Mouse (Mus musculus): ENCODE data around the gene Car14.

The Car14 gene

DNA sequence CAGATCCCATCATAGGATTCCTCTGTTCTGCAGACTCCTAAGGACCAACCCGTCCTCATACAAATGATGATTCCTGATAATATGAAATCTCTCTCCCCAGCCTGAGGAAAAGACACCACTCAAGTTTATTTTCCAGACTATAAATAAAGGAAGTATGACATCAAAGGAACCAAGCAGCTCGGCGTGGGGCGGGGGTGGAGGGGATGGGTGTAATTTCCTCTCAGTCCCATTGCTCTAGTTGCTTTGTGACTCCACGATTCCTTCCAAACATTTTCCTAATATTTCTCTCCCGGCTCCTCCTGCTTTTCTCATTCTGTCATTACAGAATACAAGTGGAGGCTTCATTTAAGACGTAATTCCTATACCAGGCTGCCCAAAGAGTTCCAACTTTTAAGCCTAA is 11.4 kb downstream of the Car14 start:
- in situ Hi-C loops (cut with MboI, MseI) = loop anchor here in 1 of 2 experiments (5.0 kb wide), 1 partner anchor 294 kb away; no protein-coding TSS in a partner anchor

DNA sequence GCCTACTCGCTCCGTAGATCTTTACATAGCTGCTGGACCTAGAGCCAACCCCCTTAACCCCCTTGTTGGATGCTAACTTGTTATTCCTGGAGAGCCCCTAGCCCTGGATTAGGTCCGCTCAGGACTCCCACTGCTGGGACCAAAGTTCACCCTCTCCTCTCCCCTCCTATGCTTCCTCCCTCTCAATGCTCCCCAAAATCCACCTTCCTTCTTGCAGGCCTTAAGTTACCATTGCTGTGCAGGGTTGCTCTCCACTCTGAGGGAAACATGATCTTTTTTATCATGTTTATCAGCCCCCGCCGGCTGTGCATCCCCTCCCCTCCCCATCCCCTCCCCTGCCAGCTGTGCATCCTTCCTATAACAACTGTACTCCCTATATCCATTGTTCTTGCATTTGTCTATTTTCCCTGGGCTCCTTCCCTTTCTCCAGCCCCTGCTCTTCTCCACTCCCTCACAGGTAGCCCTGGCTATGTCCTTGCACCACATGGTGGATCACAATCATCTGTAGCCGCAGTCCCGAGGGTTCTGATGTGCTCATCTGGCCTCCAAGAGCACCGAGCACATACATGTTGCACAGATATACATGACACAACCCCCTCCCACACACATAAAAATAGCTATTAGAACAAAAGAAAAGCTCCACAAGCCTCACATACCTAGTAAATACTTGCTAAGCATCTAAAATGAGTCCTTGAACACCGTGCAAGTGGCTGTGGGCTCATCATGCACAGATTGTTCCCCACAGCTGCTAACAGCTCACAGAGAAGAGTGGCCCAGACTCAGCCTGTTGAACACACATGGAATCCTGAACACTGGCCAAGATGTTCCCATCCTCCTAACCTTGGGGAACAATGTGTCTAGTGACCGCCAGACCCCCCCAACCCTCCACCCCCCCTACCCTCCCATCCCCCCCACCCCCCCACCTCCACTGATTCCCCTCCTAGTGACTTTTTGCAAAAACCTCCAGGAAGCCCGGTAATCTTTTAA is 12.1 kb downstream of the Car14 start:
- in situ Hi-C loops (cut with MboI, MseI) = loop anchor here in 1 of 2 experiments (5.0 kb wide), 1 partner anchor 295 kb away; no protein-coding TSS in a partner anchor

DNA sequence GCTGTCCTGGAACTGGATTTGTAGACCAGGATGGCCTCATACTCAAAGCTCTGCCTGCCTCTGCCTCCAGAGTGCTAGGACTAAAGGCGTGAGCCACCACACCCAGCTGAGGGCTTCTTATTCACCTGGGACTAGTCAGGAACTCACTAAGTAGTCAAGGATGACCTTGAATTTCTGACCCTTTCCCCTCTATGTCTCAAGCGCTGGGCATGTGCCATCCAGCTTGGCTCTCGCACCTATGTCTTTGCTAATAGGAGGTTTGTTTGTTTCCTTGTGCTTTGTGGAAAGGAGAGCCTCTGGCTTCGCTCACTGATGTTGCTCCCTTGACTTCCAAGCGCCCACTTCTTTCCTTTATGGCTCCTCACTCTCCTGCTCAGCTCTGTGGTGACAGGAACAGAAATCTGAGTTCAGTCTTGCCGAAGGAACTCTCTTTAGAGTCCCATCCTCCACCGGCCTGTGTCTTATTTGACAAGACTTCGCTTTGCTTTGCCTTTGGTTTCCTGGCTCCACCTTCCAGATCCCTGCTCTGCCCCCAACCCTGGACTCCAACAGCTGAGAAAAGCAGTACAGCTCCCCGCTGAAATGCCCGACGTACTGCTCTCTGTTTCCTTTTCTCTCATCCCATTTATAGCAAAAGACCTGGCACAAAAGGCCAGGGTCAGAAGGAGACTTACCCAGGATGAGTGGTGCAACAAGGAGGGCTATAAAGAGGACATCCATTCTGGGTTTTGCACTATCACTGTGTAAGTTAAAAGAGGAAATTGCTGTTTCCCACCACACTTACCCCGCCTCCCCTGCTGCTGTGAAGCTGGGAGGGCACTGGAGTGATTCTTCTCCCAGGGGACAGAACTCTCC is 13.1 kb downstream of the Car14 start, which contains the start of gene BC028528:
Gene BC028528, minus strand, starts transcription at position 795 of the 855 bp plus-strand sequence.
- in situ Hi-C loops (cut with MboI, MseI) = loop anchor here in 1 of 2 experiments (5.0 kb wide), 1 partner anchor 296 kb away; no protein-coding TSS in a partner anchor

DNA sequence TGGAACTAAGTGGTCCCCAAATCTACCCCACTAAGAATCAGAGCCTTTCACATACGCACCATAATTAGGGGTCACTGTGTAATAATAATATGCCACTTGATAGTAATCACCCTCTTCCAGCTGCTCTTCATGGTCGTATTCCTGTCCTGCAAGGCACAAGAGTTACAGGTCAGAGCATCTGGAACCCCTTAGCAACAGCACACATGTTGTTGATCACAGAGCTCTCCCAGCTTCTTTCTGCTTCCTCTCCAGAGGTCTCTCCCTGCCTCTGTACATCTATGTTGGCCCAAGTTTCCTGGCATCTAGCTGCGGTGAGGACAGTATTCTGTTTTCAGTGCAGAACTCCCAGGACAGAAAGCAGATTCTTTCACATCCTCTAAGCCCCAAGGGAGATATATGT is 14.8 kb downstream of the Car14 start:
- in situ Hi-C loops (cut with MboI, MseI) = loop anchor here in 1 of 2 experiments (5.0 to 10.0 kb wide), 2 partner anchors 298 to 715 kb away; partner anchors contain the start of gene Lix1l

DNA sequence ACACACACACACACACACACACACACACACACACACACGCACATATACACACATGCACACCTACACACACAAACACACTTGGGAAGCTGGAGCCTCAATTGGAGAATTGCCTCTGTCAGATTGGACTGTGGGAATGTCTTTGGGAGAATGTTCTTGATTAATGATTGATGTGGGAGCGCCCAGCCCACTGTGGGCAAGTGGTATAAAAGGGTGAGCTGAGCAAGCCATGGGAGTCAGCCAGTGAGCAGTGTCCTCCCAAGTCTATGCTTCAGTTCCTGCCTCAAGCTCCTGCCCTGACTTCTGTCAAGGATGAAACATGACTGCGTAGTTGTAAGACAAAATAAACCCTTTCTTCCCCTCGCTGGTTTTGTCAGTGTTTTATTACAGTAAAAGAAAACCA is 16.9 kb downstream of the Car14 start:
- in situ Hi-C loops (cut with MboI, MseI) = loop anchor here in 1 of 2 experiments (10.0 kb wide), 1 partner anchor 717 kb away; the partner anchor contains the start of gene Lix1l

DNA sequence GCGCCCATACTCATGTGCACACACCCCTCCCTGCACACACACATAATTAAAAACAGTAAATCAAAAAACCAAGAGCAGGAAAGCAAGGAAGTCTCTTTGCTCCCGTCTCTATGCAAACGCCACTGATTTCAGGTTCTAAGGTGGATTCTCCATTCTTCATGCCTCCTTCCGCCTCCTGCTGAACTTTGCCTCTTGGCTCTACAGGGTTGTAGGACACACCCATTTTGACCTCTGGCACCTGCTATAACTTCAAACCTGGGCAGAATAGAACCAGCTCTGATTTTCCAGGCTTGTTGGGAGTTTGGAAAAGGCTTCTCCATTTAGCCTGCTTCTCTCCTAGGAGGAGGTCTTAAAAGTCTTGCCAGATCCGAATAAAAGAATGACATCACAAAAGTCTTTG is 20.1 kb downstream of the Car14 start:
- in situ Hi-C loops (cut with MboI, MseI) = loop anchor here in 1 of 2 experiments (10.0 kb wide), 1 partner anchor 720 kb away; the partner anchor contains the start of gene Lix1l

DNA sequence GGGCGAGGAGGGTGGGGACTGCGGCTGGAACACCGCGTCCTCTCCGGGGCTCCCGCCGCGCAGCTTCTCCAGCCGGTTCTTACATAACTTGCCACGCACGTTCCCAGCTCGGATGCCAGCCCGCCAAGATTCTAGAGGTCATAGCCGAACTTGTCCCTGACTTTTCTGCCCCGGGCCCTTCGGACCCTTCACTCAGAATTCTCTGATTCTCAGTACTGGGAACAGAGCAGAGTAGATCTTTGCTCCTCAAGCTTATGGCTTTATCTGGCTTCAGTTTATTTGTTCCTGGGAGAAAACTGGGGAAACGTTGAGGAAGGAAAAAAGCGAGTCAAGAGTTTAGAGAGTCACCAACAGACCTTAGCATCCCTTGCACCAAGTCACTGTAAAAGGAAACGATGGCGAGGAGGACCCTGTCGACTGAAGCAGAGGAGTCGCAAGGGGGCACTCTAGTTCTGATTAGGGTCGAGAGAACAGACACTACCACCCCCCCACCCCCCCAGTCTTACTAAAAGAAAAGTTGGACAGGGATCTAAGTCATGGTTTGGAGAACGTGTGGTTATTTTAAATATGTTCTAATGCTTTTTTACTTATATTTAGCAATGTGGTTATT is 21.6 kb downstream of the Car14 start:
- in situ Hi-C loops (cut with MboI, MseI) = loop anchor here in 1 of 2 experiments (10.0 kb wide), 1 partner anchor 722 kb away; the partner anchor contains the start of gene Lix1l

DNA sequence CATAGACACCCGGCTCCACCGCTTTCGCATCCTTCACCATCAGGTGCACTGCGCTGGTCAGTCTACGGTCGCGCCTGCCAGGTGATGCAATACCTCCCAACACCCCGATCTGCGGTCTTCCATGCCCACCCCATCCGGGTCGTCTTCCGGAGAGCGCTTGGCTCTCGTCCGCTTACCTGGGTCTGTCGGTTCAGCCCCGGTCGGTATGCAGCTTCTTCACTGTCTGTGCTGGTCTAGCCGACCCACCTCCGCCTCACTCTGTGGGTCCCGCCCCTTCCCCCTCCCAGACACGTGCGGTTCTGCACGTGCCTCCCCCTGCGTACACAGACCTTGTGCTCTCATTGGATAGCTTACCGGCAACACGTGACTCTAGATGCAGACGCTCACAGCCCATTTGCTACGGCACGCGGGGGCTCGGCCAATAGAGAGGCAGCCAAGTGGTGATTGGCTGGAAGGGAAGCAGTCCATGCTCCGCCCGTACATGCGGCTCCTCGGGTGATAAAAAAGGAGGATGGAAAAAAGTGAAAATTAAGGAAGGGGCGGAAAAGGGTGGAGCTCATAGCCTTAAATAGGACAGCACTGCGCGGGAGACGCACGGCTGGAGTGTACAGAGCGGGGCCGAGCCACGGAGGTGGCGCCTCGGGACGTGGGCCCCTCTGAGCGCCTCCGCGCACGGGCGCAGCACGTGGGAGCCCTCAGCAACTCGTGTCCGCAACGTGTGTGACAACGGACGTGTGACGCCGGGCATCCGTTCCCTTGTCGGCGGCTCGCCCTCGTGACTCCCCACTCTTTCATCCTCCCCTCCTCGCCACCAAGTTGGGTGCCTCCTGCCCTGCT is 22.3 kb downstream of the Car14 start, which contains the start of gene Ciart:
Gene Ciart, minus strand, starts transcription at position 273 of the 837 bp plus-strand sequence.
- in situ Hi-C loops (cut with MboI, MseI) = loop anchor here in 1 of 2 experiments (10.0 kb wide), 1 partner anchor 723 kb away; the partner anchor contains the start of gene Lix1l

DNA sequence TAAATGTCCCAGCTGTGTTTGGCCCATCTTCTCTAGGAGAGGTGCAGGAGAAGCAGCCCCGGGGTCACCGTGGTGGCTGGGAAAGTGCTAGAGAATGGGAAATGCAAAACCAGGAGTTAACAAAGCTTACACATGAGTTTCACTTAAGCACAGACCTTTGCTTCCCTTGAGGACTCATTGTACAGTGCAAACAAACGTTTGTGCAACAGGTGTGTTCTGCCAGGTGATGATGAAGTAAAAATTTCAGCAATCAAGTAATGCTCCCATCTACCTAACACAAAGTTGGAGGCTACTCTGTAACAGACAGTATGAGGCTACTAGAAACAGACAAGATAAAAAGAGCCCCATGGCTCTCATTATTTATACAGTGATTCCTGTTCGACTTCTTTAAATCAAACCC is 25.4 kb downstream of the Car14 start:
- in situ Hi-C loops (cut with MboI, MseI) = no loop called here

DNA sequence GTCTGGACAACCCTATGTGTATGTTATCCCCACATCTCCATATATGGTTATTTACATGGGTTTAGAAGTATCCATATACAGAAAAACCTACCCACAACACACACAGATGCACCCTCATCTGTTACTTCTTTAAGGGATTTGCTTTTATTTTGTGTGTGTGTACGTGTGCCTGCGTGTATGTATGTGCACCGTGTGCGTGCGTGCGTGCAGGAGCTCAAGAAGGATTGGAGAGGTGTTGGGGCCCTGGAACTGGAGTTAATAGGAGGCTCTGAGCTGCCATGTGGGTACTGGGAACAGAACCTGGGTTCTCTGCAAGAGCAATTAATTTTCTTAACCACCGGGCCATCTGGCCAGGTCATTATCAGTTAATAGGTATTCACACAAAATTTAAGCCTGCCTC is 32.4 kb downstream of the Car14 start:
- in situ Hi-C loops (cut with MboI, MseI) = no loop called here

DNA sequence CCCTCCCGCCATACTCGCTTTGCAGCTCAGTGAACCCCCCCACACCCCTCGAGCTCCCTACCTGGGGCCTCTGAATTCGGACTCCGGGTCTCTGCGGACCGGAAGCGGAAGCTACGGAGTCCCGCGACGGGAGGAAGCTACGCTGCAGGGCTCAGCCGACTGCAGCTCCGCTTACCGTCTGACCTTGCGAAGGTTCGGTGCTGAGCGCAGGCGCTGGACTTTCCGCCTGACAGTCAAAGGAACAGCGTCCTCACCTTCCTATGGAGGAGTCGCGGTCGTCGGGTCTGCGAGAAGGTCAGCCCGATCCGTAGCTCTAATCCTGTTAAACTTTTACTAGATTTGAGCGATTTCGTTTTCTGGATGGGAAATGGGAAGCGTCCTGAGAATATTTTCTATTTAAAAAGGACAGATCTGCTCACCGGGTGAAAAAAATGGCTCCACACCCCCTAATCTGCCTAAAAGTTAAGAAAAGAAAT is 33.1 kb downstream of the Car14 start, which contains the start of gene Mrps21:
Gene Mrps21, minus strand, starts transcription at position 128 of the 476 bp plus-strand sequence.
- in situ Hi-C loops (cut with MboI, MseI) = no loop called here

DNA sequence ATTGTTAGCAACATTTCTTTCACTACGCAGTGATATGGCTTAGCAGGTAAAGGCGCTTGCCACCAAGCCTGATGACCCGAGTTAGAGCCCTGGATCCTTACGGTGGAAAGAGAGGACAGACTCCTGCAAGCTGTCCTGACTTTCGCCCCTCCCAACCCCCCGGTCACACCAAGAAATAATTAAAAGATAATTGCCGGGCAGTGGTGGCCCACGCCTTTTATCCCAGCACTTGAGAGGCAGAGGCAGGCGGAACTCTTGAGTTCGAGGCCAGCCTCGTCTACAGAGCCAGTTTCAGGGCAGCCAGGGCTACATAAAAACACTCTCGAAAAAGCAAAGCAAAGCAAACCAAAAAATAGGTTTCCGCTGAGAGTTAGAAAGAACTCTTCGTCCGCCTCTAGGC is 33.5 kb downstream of the Car14 start:
- in situ Hi-C loops (cut with MboI, MseI) = no loop called here

DNA sequence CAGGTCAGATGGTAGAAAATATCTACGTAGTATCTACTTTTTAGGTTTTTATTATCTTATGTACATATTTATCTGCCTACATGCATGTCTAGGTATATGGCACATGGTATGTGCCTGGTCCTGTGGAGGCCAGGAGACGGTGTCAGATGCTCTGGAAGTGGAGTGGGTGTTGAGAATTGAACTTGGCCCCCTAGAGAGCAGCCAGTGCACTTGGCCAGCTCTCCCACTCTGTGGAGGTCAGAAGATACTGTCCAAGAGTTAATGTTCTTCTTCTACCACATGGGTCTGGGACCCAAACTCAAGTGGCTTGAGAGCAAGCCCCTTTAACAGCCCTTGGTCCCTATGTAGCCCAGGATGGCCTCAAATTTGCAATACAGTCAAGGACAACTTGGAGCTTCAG is 37.1 kb downstream of the Car14 start:
- in situ Hi-C loops (cut with MboI, MseI) = loop anchor here in 1 of 2 experiments (5.0 kb wide), 1 partner anchor 190 kb away; the partner anchor contains the start of gene Vps45

DNA sequence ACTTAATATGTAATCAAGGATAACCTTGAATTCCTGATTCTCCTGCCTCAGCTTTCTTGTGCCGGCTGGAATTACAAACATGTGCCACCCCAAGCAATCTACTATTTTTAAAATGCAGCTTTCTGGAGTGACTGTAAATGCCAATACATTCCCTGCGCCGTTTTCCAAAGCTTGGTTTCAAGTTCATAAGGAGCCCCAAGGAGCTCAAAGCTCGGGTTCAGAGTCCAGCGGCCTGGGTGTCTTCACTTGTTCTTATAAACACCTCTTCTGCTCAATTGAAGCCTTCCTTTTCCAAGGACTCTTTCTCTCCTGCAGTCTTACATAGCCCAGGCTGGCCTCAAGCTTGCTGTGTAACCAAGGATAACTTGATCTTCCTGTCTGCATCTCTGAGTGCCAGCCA is 38.4 kb downstream of the Car14 start:
- in situ Hi-C loops (cut with MboI, MseI) = loop anchor here in 1 of 2 experiments (5.0 kb wide), 1 partner anchor 191 kb away; the partner anchor contains the start of gene Vps45

DNA sequence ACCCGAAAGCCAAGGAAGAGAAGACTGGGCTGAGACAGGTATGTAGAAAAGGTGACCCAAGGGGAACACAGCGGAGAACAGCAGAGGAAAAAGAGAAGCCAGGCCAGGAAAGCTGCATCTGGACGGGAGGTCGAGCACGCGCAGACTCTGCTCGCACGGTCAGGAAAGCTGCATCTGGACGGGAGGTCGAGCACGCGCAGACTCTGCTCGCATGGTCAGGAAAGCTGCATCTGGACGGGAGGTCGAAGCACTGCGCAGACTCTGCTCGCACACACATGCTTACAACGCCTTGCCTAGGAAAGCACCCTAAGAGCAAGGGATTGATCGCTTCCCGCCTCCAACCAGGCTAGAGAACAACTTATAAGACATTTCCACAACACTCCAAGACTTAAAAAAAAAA is 38.9 kb downstream of the Car14 start:
- in situ Hi-C loops (cut with MboI, MseI) = loop anchor here in 1 of 2 experiments (5.0 kb wide), 1 partner anchor 192 kb away; the partner anchor contains the start of gene Vps45

DNA sequence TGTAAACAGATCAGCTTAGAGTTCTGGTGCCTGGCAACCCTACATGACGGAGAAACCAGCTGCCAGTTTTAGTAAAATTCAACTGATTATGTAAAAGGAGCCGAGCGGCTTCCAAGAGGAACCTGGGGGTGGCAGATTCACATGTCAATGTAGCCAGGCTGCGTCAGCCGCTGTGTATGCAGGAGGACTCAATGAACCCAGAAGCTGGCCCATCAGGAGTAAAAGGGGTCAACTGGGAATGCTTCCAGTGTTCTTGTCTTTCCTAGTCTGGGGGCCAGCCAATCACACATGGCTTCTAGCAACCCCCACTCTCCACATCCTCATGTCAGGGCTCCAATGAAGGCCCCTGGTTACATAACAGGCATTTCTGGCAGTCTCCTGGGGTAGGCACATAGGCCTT is 39.4 kb downstream of the Car14 start:
- in situ Hi-C loops (cut with MboI, MseI) = loop anchor here in 1 of 2 experiments (5.0 kb wide), 1 partner anchor 192 kb away; the partner anchor contains the start of gene Vps45

DNA sequence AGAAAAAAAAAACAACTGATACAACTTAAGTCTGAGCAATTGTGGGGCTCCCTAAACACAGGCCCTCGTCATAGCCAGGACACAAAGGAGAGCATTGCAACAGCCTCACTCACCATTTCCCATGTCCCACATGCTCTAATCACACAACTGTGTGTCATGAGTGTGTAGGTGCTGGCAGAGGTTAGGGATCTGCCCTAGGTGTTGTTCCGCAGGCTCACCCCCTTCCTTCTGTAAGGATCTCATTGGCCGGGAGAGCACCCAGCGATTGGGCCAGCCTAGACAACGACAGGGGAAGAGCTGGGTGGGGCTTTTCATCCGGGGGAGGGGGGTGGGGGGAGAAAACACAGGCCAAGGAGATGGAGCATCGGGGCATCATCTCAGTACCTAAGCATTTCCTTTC is 40.9 kb downstream of the Car14 start:
- in situ Hi-C loops (cut with MboI, MseI) = no loop called here

DNA sequence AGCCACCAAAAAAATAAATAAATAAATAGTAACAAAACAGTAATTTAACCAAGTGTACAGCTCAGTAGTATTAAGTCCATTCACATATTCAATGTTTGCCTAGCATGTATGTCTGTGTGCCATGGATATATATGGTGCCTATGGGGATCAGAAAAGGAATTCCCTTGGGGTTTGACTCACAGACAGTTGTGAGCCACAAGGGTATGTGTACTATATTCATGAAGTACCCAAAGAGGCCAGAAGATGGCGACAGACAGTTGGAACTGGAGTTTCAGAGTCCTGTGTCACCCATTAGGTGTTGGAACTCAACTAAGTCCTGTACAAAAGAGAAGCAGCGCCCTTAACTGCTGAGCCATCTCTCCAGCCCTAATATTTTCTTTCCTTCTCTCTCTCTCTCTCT is 42.7 kb downstream of the Car14 start:
- in situ Hi-C loops (cut with MboI, MseI) = no loop called here

DNA sequence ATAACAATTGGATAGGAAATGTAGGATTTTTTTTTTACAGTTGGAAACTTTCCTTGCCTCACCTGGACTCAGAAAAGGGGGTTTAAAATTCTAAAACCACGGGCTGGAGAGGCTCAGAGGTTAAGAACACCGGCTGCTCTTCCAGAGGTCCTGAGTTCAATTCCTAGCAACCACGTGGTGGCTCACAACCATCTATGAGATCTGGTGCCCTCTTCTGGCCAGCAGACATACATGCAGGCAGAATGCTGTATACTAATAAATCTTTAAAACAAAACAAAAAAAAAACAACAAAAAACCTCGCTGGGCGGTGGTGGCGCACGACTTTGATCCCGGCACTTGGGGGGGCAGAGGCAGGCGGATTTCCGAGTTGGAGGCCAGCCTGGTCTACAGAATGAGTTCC is 43.3 kb downstream of the Car14 start:
- in situ Hi-C loops (cut with MboI, MseI) = no loop called here

Measured in T-helper 17 cell (primary cell).